Mouse (Mus musculus): ENCODE data around the gene Nhlrc1.

Gene Nhlrc1

GRCm38 (mm10) chr13:47014334-47015194, at the start of gene Nhlrc1:
Nhlrc1 (minus strand) TSS chr13:47014850.
- DNase-seq: peak; percentile 80 to 82

GRCm38 (mm10) chr13:47063985-47064760, 49.5 kb upstream of the Nhlrc1 start:
- DNase-seq: peak; percentile 67 to 87

DNA sequence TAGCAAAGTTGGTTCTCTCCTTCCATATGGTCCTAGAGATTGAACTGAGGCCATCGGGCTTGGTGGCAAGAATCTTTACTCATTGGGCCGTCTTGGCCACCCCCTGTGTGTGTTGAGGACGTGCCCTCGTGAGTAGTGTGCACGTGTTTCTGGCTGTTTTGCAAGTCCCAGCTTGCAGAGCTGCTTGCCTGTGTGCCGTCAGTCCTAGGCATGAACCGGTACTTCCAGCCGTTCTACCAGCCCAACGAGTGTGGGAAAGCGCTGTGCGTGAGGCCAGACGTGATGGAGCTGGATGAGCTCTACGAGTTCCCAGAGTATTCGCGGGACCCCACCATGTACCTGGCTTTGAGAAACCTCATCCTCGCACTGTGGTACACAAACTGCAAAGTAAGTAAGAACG, 48.1 kb upstream of the Nhlrc1 start:
- no peak for DNase-seq

DNA sequence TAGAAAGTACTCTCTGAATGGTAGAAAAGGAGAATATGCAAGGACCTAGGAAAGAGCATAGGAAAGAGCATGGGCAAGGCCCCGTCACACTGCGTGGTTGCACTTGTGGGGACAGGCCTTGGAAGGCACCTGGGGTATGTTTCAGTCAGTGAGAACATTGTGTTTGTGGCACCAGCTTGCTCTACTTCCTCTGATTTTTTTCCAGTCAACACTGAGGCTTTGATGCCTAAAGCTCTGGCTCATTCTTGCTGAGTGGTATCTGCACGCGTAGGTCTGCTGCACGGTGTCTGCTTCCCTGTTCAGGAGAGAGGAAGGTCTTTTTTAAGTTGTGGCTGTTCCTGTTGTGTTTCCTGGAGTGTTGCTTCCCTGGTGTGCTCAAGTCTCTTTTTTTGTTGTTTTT, 42.1 kb upstream of the Nhlrc1 start:
- no peak for DNase-seq

DNA sequence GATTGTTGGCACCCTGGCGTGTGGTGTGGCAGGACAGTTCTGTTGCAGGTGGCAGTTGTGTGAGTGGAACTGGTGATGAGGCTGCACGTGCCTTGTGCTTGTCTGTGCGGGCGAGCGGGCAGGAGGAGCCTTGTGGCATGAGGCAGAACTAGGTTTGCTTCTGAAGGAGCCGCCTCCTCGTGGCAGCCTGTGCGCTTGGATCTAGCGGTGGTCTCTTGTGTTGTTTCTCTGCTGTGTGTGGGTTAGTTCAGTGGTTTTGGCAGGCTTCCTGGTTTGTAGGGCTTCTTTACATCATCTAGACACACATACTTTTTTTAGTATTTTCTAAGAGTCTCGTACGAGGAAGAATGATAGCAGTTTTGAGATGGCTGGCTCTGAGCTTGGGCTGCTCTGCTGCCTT, 41.5 kb upstream of the Nhlrc1 start:
- DNase-seq: no peak

- DNase-seq: no peak
Measured at GRCm38 (mm10) chr13:47053971-47054370, 39.3 kb upstream of the Nhlrc1 start.

DNA sequence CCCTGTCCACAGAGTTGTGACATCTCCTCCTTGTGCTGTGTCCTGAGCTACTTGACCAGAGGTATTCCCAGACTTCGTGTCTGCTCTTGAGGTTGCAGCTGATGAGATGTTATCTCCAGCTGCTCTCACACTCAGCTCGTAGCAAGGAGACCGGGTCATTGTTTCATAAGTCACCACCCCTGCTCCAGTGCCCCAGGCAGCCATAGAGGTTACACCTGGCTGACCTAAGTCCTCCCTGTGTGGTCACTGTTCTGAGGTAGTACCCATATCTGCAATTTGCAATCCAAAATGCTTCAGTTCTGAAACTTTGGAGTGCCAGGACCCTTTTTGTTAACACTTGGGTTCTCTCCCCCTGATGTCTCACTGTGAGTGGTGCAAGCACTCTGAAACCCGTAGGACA, 35.4 kb upstream of the Nhlrc1 start:
- DNase-seq: no peak

GRCm38 (mm10) chr13:47047996-47048395, 33.3 kb upstream of the Nhlrc1 start:
- DNase-seq: peak in 1 of 2 experiments; percentile 33

- DNase-seq: peak in 1 of 2 experiments; percentile 28
Measured at GRCm38 (mm10) chr13:47044617-47044947, 29.9 kb upstream of the Nhlrc1 start, which contains the start of gene Tpmt. Tpmt (minus strand) TSS chr13:47044737.

DNA sequence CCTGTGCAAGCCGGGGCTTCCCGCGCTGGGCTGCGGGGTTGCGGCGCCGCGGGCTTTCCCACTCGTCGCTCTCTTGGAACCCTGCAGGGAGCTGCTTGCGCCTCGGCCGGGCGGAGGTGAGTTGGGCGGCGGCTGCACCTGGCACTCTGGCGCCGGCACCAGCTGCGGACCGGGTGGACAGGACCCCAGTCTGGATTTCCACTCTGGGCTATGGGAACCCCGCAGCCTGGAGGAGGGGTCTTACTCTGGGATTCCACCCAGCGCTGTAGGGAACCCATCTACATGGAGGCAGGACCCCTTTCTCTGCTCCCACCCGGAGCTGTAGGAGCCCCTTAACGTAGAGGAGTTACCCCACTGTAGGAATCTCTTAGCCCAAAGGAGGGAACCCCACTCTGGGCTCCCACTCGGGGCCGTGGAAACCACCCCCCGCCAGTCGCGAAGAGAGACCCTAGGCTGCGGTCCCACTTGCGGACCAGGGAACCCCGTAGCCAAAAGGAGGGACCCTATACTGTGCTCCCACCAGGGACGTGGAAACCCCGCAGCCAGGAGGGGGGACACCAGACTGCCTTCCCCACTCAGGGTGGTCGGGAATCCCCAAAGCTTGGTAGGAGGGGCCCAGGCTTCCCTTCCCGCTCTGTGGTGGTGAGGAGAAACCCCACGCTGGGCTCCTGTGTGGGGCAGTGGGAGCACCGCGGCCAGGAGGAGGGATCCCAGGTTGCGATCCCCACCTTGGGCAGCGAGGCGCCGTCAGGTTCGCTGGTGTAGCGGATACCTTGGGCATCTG, 29.4 kb upstream of the Nhlrc1 start:
- DNase-seq: peak; percentile 13 to 47

GRCm38 (mm10) chr13:47043030-47043680, 28.5 kb upstream of the Nhlrc1 start, which contains the start of gene Kdm1b:
Kdm1b (plus strand) TSS chr13:47043499.
- peak; percentile 99 for DNase-seq

GRCm38 (mm10) chr13:47042024-47042633, 27.5 kb upstream of the Nhlrc1 start:
- no peak for DNase-seq

DNA sequence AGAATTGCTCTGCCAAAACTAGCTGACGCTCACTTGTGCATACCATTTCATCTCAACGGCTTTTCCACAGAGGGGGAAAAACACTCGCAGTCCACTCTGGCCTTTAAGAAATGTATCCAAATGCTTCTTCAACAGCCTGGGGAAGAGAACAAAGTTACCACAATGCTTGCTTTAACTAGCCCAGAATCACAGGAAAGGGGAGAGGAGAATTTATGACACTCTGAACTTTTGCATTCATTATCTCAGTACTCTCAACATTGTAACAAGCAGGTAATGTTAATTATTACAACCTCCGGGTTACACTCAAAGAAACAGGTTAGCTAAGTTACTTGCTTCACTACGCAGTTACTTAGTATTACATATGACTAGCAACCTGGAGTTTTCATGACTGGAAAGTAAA, 25.4 kb upstream of the Nhlrc1 start:
- DNase-seq: no peak

DNA sequence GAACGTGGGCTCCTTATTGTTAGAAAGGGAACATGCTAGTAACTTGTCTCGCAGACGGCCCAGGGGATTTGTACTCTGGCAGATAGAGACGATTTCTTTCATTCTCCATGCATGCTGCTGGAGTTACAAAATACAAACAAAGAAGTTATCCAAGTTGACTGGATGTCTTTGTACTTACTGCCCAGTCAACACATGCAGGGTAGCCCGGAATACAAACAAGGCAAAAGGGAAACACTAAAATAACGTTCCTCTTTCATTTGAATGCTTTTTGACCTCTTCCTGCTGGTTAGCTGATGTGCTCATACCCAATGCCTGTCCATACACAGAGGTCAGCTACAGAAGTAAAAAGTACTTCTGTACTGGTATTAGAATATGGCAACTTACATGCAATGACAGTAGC, 23.3 kb upstream of the Nhlrc1 start:
- no peak for DNase-seq

GRCm38 (mm10) chr13:47033602-47034001, 19.0 kb upstream of the Nhlrc1 start:
- no peak for DNase-seq

DNA sequence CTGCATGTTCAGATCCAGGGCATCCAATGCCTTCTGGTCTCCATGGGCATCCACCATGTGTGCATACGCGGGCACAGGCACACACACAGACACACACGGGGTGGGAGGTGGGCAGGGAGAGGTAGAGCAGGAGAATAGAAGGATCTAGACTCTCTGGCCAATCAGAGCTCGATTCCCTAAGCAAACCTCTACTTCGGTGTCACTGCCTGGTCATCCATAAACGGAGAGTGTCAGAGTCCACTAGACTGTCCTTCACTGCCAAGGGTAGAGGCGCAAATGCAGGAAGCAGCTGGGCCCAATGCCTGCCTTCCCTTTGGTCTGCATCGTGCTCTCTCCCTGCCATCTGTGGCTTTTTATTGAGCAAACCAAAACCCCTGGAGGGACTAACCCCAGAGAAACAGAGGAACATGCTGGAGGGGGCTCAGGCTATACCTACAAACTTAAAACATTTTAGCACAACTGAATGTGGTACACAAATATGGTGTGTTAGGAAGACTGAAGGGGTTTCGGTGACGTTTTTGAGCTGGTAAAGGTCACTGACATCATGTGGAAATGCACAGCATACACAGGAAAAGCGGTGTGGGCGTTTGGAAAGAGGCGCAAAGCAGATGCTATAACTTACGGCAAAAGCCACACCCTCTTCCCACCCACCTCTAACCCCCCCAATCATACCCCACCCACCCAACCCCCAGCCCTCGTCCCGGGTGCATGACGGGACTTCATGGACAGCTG, 15.9 kb upstream of the Nhlrc1 start:
- DNase-seq: no peak

GRCm38 (mm10) chr13:47020798-47021197, 6.1 kb upstream of the Nhlrc1 start:
- no peak for DNase-seq

GRCm38 (mm10) chr13:47019774-47020173, 5.1 kb upstream of the Nhlrc1 start:
- no peak for DNase-seq

DNA sequence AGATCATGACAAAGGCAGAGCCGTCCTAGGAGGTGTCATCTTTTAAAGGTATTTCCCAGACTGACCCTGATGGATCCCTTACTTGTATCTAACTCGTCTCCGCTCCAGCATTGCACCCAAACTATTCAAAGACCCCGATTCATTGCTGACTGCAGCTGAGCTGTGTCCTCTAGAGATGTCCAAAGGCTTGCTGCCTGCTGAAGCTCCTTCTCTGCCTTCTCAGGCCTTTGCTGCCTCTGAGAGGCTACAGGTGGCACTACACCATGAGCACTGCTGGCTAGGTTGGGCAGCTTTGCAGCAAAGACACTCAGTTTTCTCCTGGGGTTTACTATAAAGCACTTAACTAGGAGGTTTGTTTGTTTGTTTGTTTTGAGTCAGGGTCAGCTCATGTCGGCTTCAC, 2.6 kb upstream of the Nhlrc1 start:
- peak; percentile 61 to 74 for DNase-seq

GRCm38 (mm10) chr13:47015195-47015501, 498 bp upstream of the Nhlrc1 start:
- DNase-seq: no peak

GRCm38 (mm10) chr13:47013740-47014139, 910 bp downstream of the Nhlrc1 start:
- DNase-seq: no peak

DNA sequence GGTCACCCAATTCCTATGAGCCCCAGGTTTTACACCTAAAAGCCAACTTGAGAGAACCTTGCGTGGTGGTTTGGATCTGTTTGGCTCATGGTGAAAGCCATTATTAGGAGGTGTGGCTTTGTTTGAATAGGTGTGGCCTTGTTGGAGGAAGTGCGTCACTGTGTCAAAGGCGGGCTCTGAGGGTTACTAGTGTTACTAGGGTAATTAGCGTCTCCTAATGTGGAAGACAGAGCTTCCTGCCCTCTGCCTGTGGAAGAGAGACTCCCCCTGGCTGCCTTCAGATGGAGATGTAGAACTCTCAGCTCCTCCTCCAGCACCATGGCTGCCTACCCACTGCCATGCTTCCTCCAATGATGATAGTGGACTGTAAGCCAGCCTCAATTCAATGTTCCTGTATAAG, 13.1 kb downstream of the Nhlrc1 start:
- no peak for DNase-seq
